Mouse (Mus musculus) forebrain, embryonic 16.5 days (tissue): ENCODE measurements around the gene Abhd10. TPM values are rescaled to one million over a fixed set of nuclear protein-coding genes. Genes with fewer than 3 reads are reported as not detected.

Source experiments
- ATAC-seq: fragments of 200-750 bp; cut with Nextera tagmentation; 2 replicates; pipeline ENCODE4 v1.8.0; 2017; ENCODE audit warnings: mild to moderate bottlenecking, moderate library complexity
- H3K27ac ChIP-seq: fragments of 300-500 bp; sonication (generic); 2 replicates; pipeline ENCODE4 v1.5.1; 2014; ENCODE audit warnings: low read length, control low read depth
- H3K27me3 ChIP-seq: fragments of 300-500 bp; sonication (generic); replicated peaks from 2 replicates; pipeline ENCODE4 v1.6.1; 2014; ENCODE audit warnings: low read length; ENCODE audit not compliant: control insufficient read depth, insufficient read depth
- H3K36me3 ChIP-seq: fragments of 300-500 bp; sonication (generic); 2 replicates; pipeline ENCODE4 v1.6.1; 2014; ENCODE audit not compliant: control insufficient read depth, insufficient read depth
- H3K4me1 ChIP-seq: fragments of 300-500 bp; sonication (generic); replicated peaks from 2 replicates; pipeline ENCODE4 v1.6.1; 2014; ENCODE audit warnings: low read length; ENCODE audit not compliant: control insufficient read depth, insufficient read depth
- H3K4me2 ChIP-seq: fragments of 300-500 bp; sonication (generic); 2 replicates; pipeline ENCODE4 v1.6.1; 2014; ENCODE audit warnings: mild to moderate bottlenecking, low read length, control low read depth
- H3K4me3 ChIP-seq: fragments of 300-500 bp; sonication (generic); replicated peaks from 2 replicates; pipeline ENCODE4 v1.5.1; 2014; ENCODE audit warnings: mild to moderate bottlenecking, low read length, control low read depth
- H3K9ac ChIP-seq: fragments of 300-500 bp; sonication (generic); replicated peaks from 2 replicates; pipeline ENCODE4 v1.6.1; 2014; ENCODE audit warnings: low read depth, low read length, control low read depth
- H3K9me3 ChIP-seq: fragments of 300-500 bp; sonication (generic); 2 replicates; pipeline ENCODE4 v1.6.1; 2016; ENCODE audit warnings: low read length; ENCODE audit not compliant: control insufficient read depth
- WGBS: fragments of 180-500 bp; shearing (Covaris S2); extraction: QIAGEN DNeasy Blood & Tissue Kit; methylation state at CpG from one replicate; pipeline ENCODE4 v1.1.7; 2014; 5-methylcytosine and 5-hydroxymethylcytosine counted together
- polyA plus RNA-seq: library from polyadenylated mRNA; unstranded; fragments of >200 nt; fragmentation: Nextera tagmentation; extraction: Ambion mirVana; gene quantifications from 2 replicates; pipeline ENCODE4 v1.2.1, GENCODE M21; 2015

Gene Abhd10
- polyA plus RNA-seq, 1 experiment from 2014 or later, result 42.1 TPM

- H3K27me3 ChIP-seq, result no peaks in the 10 kb centered on the region
- no peak overlapping the region for H3K9ac ChIP-seq
- 4% methylated on average over 4 of the region's 4 CpGs for WGBS
- H3K9me3 ChIP-seq, result no peaks in the 10 kb centered on the region
- peak; percentile 76 for ATAC-seq
- H3K4me3 ChIP-seq, result no peak overlapping the region
- H3K36me3 ChIP-seq, result no peaks in the 10 kb centered on the region
- H3K4me2 ChIP-seq, result peak overlapping the region; percentile 5; the same call in 1 of the 2 replicates
- H3K27ac ChIP-seq, result 0 out of 2 replicates have a peak overlapping the region, but pooled peaks have one; percentile 29
- peaks cover 10% of the 10 kb centered on the region for H3K4me1 ChIP-seq
Observed at GRCm38 (mm10) chr16:45690178-45690577, 52.6 kb downstream of the Abhd10 start.

GRCm38 (mm10) chr16:45686833-45687232 is 55.9 kb downstream of the Abhd10 start:
- WGBS, result 73% methylated on average over 3 of the region's 3 CpGs
- H3K4me2 ChIP-seq, result no peak overlapping the region
- H3K4me1 ChIP-seq, result peaks cover 6% of the 10 kb centered on the region
- no peak overlapping the region for H3K9ac ChIP-seq
- no peaks in the 10 kb centered on the region for H3K9me3 ChIP-seq
- no peaks in the 10 kb centered on the region for H3K27me3 ChIP-seq
- no peak overlapping the region for H3K4me3 ChIP-seq
- no peaks in the 10 kb centered on the region for H3K36me3 ChIP-seq
- no peak for ATAC-seq
- no peak overlapping the region for H3K27ac ChIP-seq

GRCm38 (mm10) chr16:45685295-45685694 is 57.5 kb downstream of the Abhd10 start:
- H3K27me3 ChIP-seq, result no peaks in the 10 kb centered on the region
- no peaks in the 10 kb centered on the region for H3K36me3 ChIP-seq
- 59% methylated on average over 3 of the region's 3 CpGs for WGBS
- H3K27ac ChIP-seq, result no peak overlapping the region
- H3K4me1 ChIP-seq, result peaks cover 3% of the 10 kb centered on the region
- H3K4me3 ChIP-seq, result no peak overlapping the region
- no peak overlapping the region for H3K9ac ChIP-seq
- peak; percentile 24; the same call in 1 of the 2 replicates for ATAC-seq
- no peak overlapping the region for H3K4me2 ChIP-seq
- no peaks in the 10 kb centered on the region for H3K9me3 ChIP-seq

- no peak for ATAC-seq
- H3K36me3 ChIP-seq, result no peaks in the 10 kb centered on the region
- H3K9me3 ChIP-seq, result no peaks in the 10 kb centered on the region
- no peak overlapping the region for H3K27ac ChIP-seq
- H3K27me3 ChIP-seq, result no peaks in the 10 kb centered on the region
- WGBS, result 14% methylated on average over 8 of the region's 8 CpGs
- no peaks in the 10 kb centered on the region for H3K4me1 ChIP-seq
- no peak overlapping the region for H3K4me3 ChIP-seq
- H3K4me2 ChIP-seq, result no peak overlapping the region
- no peak overlapping the region for H3K9ac ChIP-seq
Observed at GRCm38 (mm10) chr16:45684815-45685214, 57.9 kb downstream of the Abhd10 start.

Other genes starting within 250 kb of the Abhd10 start
- gene Gm609, start 250.0 kb downstream of the Abhd10 start, polyA plus RNA-seq, result not detected in 2 replicates
- not detected in 2 replicates for gene Gm17783, start 210.9 kb downstream of the Abhd10 start, polyA plus RNA-seq
- not detected in 2 replicates for gene Slc9c1, start 207.6 kb downstream of the Abhd10 start, polyA plus RNA-seq
- 0.07 TPM in 1 of 2 replicates, not detected in the other for gene Gcsam, start 132.6 kb downstream of the Abhd10 start, polyA plus RNA-seq
- not detected in 2 replicates for gene BC016579, start 88.9 kb downstream of the Abhd10 start, polyA plus RNA-seq
- gene Tmprss7, start 49.3 kb downstream of the Abhd10 start, polyA plus RNA-seq, result 0.58 and 0.75 TPM in 2 replicates
- gene Tagln3, start 18.3 kb downstream of the Abhd10 start, polyA plus RNA-seq, result 455 and 473 TPM in 2 replicates
- 7.1 and 8.6 TPM in 2 replicates for gene Phldb2, start 210.6 kb upstream of the Abhd10 start, polyA plus RNA-seq